Mouse (Mus musculus): ENCODE results near the gene Sohlh1. TPM values are rescaled to one million over a fixed set of nuclear protein-coding genes. Genes with fewer than 3 reads are reported as not detected.

Gene Sohlh1
- polyA plus RNA-seq, 2 experiments, result 0.14 to 0.18 TPM

- no peak overlapping the region for H3K4me3 ChIP-seq (replicated peaks; ENCODE audit: low read length)
- peaks cover 3% of the 10 kb centered on the region; the same call in 1 of the 2 replicates for H3K4me1 ChIP-seq (ENCODE audit: control insufficient read depth, insufficient read depth, low read length)
- WGBS, result 9% methylated on average over 4 of the region's 4 CpGs
- no peak overlapping the region for H3K27ac ChIP-seq (replicated peaks; ENCODE audit: low read depth, low read length)
- H3K9ac ChIP-seq (ENCODE audit: low read depth, low read length, severe bottlenecking), result no peak overlapping the region
- no peak for DNase-seq (ENCODE audit: low spot score)
- TF ChIP-seq POLR2A (IDR thresholded peaks at IDR 0.05; ENCODE audit: borderline replicate concordance, extremely low read depth, insufficient read depth, insufficient read length), result no peak
- no peaks in the 10 kb centered on the region for H3K36me3 ChIP-seq (ENCODE audit: control insufficient read depth, insufficient read depth, low read length)
- no peak for ATAC-seq (ENCODE audit: low FRiP score, low read depth)
- H3K27me3 ChIP-seq (ENCODE audit: control insufficient read depth, insufficient read depth, low read length), result peaks cover 24% of the 10 kb centered on the region
- no peak overlapping the region for H3K4me2 ChIP-seq (replicated peaks; ENCODE audit: low read depth, low read length, severe bottlenecking)
- no peaks in the 10 kb centered on the region for H3K9me3 ChIP-seq (ENCODE audit: control insufficient read depth, low read length)
These were observed 18.4 kb upstream of the Sohlh1 start for GRCm38 (mm10) chr2:25865412-25865811.

GRCm38 (mm10) chr2:25864230-25864629, 17.2 kb upstream of the Sohlh1 start:
- Histone ChIP-seq H3K9me3 (ENCODE audit: control insufficient read depth, low read length) (no peaks in the 10 kb centered on the region), H3K4me1 (ENCODE audit: control insufficient read depth, insufficient read depth, low read length) (peaks cover 3% of the 10 kb centered on the region; the same call in 1 of the 2 replicates), H3K9ac (ENCODE audit: low read depth, low read length, severe bottlenecking) (no peak overlapping the region), H3K4me2 (replicated peaks; ENCODE audit: low read depth, low read length, severe bottlenecking) (peak overlapping the region; percentile 71), H3K4me3 (replicated peaks; ENCODE audit: low read length) (peak overlapping the region; percentile 34; the same call in 1 of the 2 replicates), H3K27me3 (ENCODE audit: control insufficient read depth, insufficient read depth, low read length) (peaks cover 24% of the 10 kb centered on the region), H3K36me3 (ENCODE audit: control insufficient read depth, insufficient read depth, low read length) (no peaks in the 10 kb centered on the region), H3K27ac (replicated peaks; ENCODE audit: low read depth, low read length) (no peak overlapping the region)
- no peak for TF ChIP-seq POLR2A (IDR thresholded peaks at IDR 0.05; ENCODE audit: borderline replicate concordance, extremely low read depth, insufficient read depth, insufficient read length)
- no peak for DNase-seq (ENCODE audit: low spot score)
- WGBS, result 6% methylated on average over 18 of the region's 18 CpGs
- no peak for ATAC-seq (ENCODE audit: low FRiP score, low read depth)

GRCm38 (mm10) chr2:25863337-25864131, 16.5 kb upstream of the Sohlh1 start, which contains the start of gene Kcnt1:
Gene Kcnt1, plus strand, starts transcription at chr2:25863734.
- Histone ChIP-seq H3K36me3 (ENCODE audit: control insufficient read depth, insufficient read depth, low read length) (no peaks in the 10 kb centered on the region), H3K4me2 (replicated peaks; ENCODE audit: low read depth, low read length, severe bottlenecking) (peak within 1 kb of the TSS; percentile 71), H3K27me3 (ENCODE audit: control insufficient read depth, insufficient read depth, low read length) (peaks cover 24% of the 10 kb centered on the region), H3K9me3 (ENCODE audit: control insufficient read depth, low read length) (no peaks in the 10 kb centered on the region), H3K4me1 (ENCODE audit: control insufficient read depth, insufficient read depth, low read length) (peaks cover 3% of the 10 kb centered on the region; the same call in 1 of the 2 replicates), H3K9ac (ENCODE audit: low read depth, low read length, severe bottlenecking) (no peak within 1 kb of the TSS), H3K4me3 (replicated peaks; ENCODE audit: low read length) (peak within 1 kb of the TSS; percentile 34), H3K27ac (replicated peaks; ENCODE audit: low read depth, low read length) (no peak within 1 kb of the TSS)
- DNase-seq (ENCODE audit: low spot score) (peak; percentile 33), ATAC-seq (ENCODE audit: low FRiP score, low read depth) (no peak)
- WGBS, result 2% methylated on average over 36 of the region's 53 CpGs
- no peak for TF ChIP-seq POLR2A (IDR thresholded peaks at IDR 0.05; ENCODE audit: borderline replicate concordance, extremely low read depth, insufficient read depth, insufficient read length)

- Histone ChIP-seq H3K27ac (replicated peaks; ENCODE audit: low read depth, low read length) (no peak overlapping the region), H3K9ac (ENCODE audit: low read depth, low read length, severe bottlenecking) (no peak overlapping the region), H3K9me3 (ENCODE audit: control insufficient read depth, low read length) (no peaks in the 10 kb centered on the region), H3K27me3 (ENCODE audit: control insufficient read depth, insufficient read depth, low read length) (peaks cover 24% of the 10 kb centered on the region), H3K36me3 (ENCODE audit: control insufficient read depth, insufficient read depth, low read length) (no peaks in the 10 kb centered on the region), H3K4me2 (replicated peaks; ENCODE audit: low read depth, low read length, severe bottlenecking) (no peak overlapping the region), H3K4me1 (ENCODE audit: control insufficient read depth, insufficient read depth, low read length) (peaks cover 3% of the 10 kb centered on the region; the same call in 1 of the 2 replicates), H3K4me3 (replicated peaks; ENCODE audit: low read length) (no peak overlapping the region)
- TF ChIP-seq POLR2A (IDR thresholded peaks at IDR 0.05; ENCODE audit: borderline replicate concordance, extremely low read depth, insufficient read depth, insufficient read length), result no peak
- WGBS, result 64% methylated on average over 5 of the region's 5 CpGs
- DNase-seq (ENCODE audit: low spot score), result no peak
- no peak for ATAC-seq (ENCODE audit: low FRiP score, low read depth)
These were observed 15.7 kb upstream of the Sohlh1 start for GRCm38 (mm10) chr2:25862696-25863270.

- no peak for TF ChIP-seq POLR2A (IDR thresholded peaks at IDR 0.05; ENCODE audit: borderline replicate concordance, extremely low read depth, insufficient read depth, insufficient read length)
- H3K9me3 ChIP-seq (ENCODE audit: control insufficient read depth, low read length), result no peaks in the 10 kb centered on the region
- no peak overlapping the region for H3K27ac ChIP-seq (replicated peaks; ENCODE audit: low read depth, low read length)
- H3K4me3 ChIP-seq (replicated peaks; ENCODE audit: low read length), result no peak overlapping the region
- no peak overlapping the region for H3K9ac ChIP-seq (ENCODE audit: low read depth, low read length, severe bottlenecking)
- H3K36me3 ChIP-seq (ENCODE audit: control insufficient read depth, insufficient read depth, low read length), result no peaks in the 10 kb centered on the region
- WGBS, result 68% methylated on average over 2 of the region's 2 CpGs
- ATAC-seq (ENCODE audit: low FRiP score, low read depth), result no peak
- no peak overlapping the region for H3K4me2 ChIP-seq (replicated peaks; ENCODE audit: low read depth, low read length, severe bottlenecking)
- peaks cover 3% of the 10 kb centered on the region; the same call in 1 of the 2 replicates for H3K4me1 ChIP-seq (ENCODE audit: control insufficient read depth, insufficient read depth, low read length)
- DNase-seq (ENCODE audit: low spot score), result no peak
- peaks cover 24% of the 10 kb centered on the region for H3K27me3 ChIP-seq (ENCODE audit: control insufficient read depth, insufficient read depth, low read length)
These were observed 15.0 kb upstream of the Sohlh1 start for GRCm38 (mm10) chr2:25862038-25862437.

Data from limb, embryonic 14.5 days (tissue).